Mouse (Mus musculus): Measurements from ENCODE around the gene Dnajc13. TPM values are rescaled to one million over a fixed set of nuclear protein-coding genes. Genes with fewer than 3 reads are reported as not detected.

Gene Dnajc13
- total and polyA plus RNA-seq, 3 experiments, result 28.5 to 44.2 (median 39.2) TPM

- no peak for DNase-seq
Observed at GRCm38 (mm10) chr9:104183181-104183580, 79.5 kb downstream of the Dnajc13 start.

GRCm38 (mm10) chr9:104182328-104182727, 80.4 kb downstream of the Dnajc13 start:
- no peak for DNase-seq

- no peak for DNase-seq
Observed at GRCm38 (mm10) chr9:104181626-104182025, 81.1 kb downstream of the Dnajc13 start.

GRCm38 (mm10) chr9:104180046-104180445, 82.7 kb downstream of the Dnajc13 start:
- no peak for DNase-seq

GRCm38 (mm10) chr9:104172342-104172741, 90.4 kb downstream of the Dnajc13 start:
- no peak for DNase-seq

- no peak for DNase-seq
Observed at GRCm38 (mm10) chr9:104171651-104172050, 91.1 kb downstream of the Dnajc13 start.

GRCm38 (mm10) chr9:104169986-104170385, 92.7 kb downstream of the Dnajc13 start:
- DNase-seq, result no peak

- DNase-seq, result no peak
Observed at GRCm38 (mm10) chr9:104165926-104166325, 96.8 kb downstream of the Dnajc13 start.

- DNase-seq, result no peak
Observed at GRCm38 (mm10) chr9:104164194-104164593, 98.5 kb downstream of the Dnajc13 start.

- DNase-seq, result no peak
Observed at GRCm38 (mm10) chr9:104161117-104161516, 101.6 kb downstream of the Dnajc13 start.

- no peak for DNase-seq
Observed at GRCm38 (mm10) chr9:104157291-104157690, 105.4 kb downstream of the Dnajc13 start.

GRCm38 (mm10) chr9:104156506-104156905, 106.2 kb downstream of the Dnajc13 start:
- no peak for DNase-seq

GRCm38 (mm10) chr9:104155100-104155715, 107.5 kb downstream of the Dnajc13 start:
- DNase-seq, result no peak

- no peak for DNase-seq
Observed at GRCm38 (mm10) chr9:104152121-104152520, 110.6 kb downstream of the Dnajc13 start.

- no peak for DNase-seq
Observed at GRCm38 (mm10) chr9:104148969-104149368, 113.8 kb downstream of the Dnajc13 start.

GRCm38 (mm10) chr9:104146683-104147082, 116.0 kb downstream of the Dnajc13 start:
- no peak for DNase-seq

- no peak for DNase-seq
Observed at GRCm38 (mm10) chr9:104144314-104144996, 118.3 kb downstream of the Dnajc13 start.

GRCm38 (mm10) chr9:104142805-104143204, 119.9 kb downstream of the Dnajc13 start:
- DNase-seq, result no peak

- DNase-seq, result no peak
Observed at GRCm38 (mm10) chr9:104140351-104140750, 122.4 kb downstream of the Dnajc13 start.

GRCm38 (mm10) chr9:104130141-104130755, 132.5 kb downstream of the Dnajc13 start:
- DNase-seq, result no peak

GRCm38 (mm10) chr9:104128110-104128509, 134.6 kb downstream of the Dnajc13 start:
- DNase-seq, result no peak

GRCm38 (mm10) chr9:104126833-104127232, 135.9 kb downstream of the Dnajc13 start, which contains the start of gene Ackr4:
TSS of gene Ackr4 (minus strand) at chr9:104126933.
- no peak for DNase-seq

GRCm38 (mm10) chr9:104123622-104124021, 139.1 kb downstream of the Dnajc13 start:
- DNase-seq, result no peak

All from adrenal gland, adult 2 months (tissue).